Mouse (Mus musculus) kidney, adult 2 months (tissue): ENCODE measurements around the gene Olfml2b.

Source experiments
- CTCF ChIP-seq: fragments of 200-500 bp; conservative IDR thresholded peaks from 2 replicates; pipeline ENCODE4 v1.5.1; 2011; ENCODE audit warnings: low read depth, mild to moderate bottlenecking, control low read depth, low read length, moderate library complexity, mixed read lengths; ENCODE audit not compliant: insufficient read depth, insufficient read length
- POLR2A ChIP-seq: fragments of 200-500 bp; IDR thresholded peaks from one replicate; pipeline ENCODE4 v1.6.1; 2011; ENCODE audit warnings: low read depth, low read length, control low read depth

- TF ChIP-seq CTCF = no peak
- TF ChIP-seq POLR2A = no peak
These were observed 29.9 kb downstream of the Olfml2b start for GRCm38 (mm10) chr1:170674184-170674775.
